26 mouse cellular contexts compared by ENCODE assay signal in the genomic region with DNA sequence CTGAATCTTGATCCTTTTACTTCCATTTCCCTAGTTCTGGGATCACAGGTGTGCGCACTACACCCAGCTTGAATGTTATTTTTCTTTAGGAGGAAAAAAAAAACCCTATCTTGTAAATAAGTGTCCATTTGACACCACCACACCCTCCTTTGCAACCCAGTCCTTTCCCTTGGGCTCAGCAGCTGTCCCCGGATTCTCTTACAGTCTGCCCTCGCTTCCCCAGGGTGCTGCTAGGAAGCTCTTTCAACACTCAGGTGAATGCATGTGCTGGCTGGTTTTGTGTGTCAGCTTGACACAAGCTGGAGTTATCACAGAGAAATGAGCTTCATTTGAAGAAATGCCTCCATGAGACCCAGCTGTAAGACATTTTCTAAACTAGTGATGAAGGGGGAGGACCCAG. TPM values are rescaled to one million over a fixed set of nuclear protein-coding genes. Genes with fewer than 3 reads are reported as not detected.
"Had no signal": no experiment of that assay in that cellular context is flagged by ENCODE, and none has a peak within 500 bp of the region (broad histone marks: within the 10 kb centered on the region; RNA-seq: fewer than 3 reads in every experiment).

No protein-coding gene starts in this region.

- H3K4me1 ChIP-seq: liver, embryonic 15.5 days; stomach, embryonic 15.5 days had no signal

- H3K36me3 ChIP-seq: liver, embryonic 15.5 days; lung, embryonic 15.5 days; midbrain, embryonic 13.5 days; midbrain, embryonic 15.5 days; neural tube, embryonic 13.5 days; neural tube, embryonic 15.5 days; stomach, embryonic 15.5 days had no signal

- H3K4me2 ChIP-seq: liver, embryonic 15.5 days; lung, embryonic 15.5 days; midbrain, embryonic 11.5 days; midbrain, embryonic 13.5 days; midbrain, embryonic 15.5 days; neural tube, embryonic 13.5 days; neural tube, embryonic 15.5 days; stomach, embryonic 15.5 days had no signal

- H3K27me3 ChIP-seq: midbrain, embryonic 13.5 days; midbrain, embryonic 15.5 days; neural tube, embryonic 15.5 days; stomach, embryonic 15.5 days had no signal

- H3K4me3 ChIP-seq: liver, embryonic 15.5 days; lung, embryonic 15.5 days; midbrain, embryonic 13.5 days; midbrain, embryonic 15.5 days; neural tube, embryonic 13.5 days; neural tube, embryonic 15.5 days; stomach, embryonic 15.5 days had no signal

- H3K27ac ChIP-seq: liver, embryonic 15.5 days; lung, embryonic 15.5 days; macrophage; midbrain, embryonic 15.5 days; stomach, embryonic 15.5 days; stomach, postnatal 0 days had no signal

- ATAC-seq: liver, postnatal 0 days; lung, postnatal 0 days had no signal

- DNase-seq: liver, postnatal 0 days; lung, adult 2 months; lung, postnatal 14 days; lung, postnatal 36 days; retina, postnatal 1 day; right cerebral cortex, adult 18-20 months; right cerebral cortex, postnatal 25 days; right cerebral cortex, postnatal 4 days; thymus, adult 2 months; thymus, postnatal 25 days; thymus, postnatal 4 days had no signal

- H3K9me3 ChIP-seq: liver, embryonic 15.5 days; lung, embryonic 15.5 days; megakaryocyte, embryonic 14.5 days; midbrain, embryonic 13.5 days; midbrain, embryonic 15.5 days; neural tube, embryonic 13.5 days; neural tube, embryonic 15.5 days; stomach, embryonic 15.5 days had no signal

- H3K9ac ChIP-seq: liver, embryonic 15.5 days; liver, postnatal 0 days; lung, embryonic 15.5 days; midbrain, embryonic 13.5 days; midbrain, embryonic 15.5 days; neural tube, embryonic 15.5 days; stomach, embryonic 15.5 days had no signal

RNA-seq across cellular contexts. Expression of gene Hsd17b13, which starts 59.0 kb away (rescaled TPM):
- total RNA-seq: midbrain, postnatal 0 days; monocyte, adult 5-6 weeks had no signal
- polyA plus RNA-seq: macrophage; midbrain, embryonic 11.5 days; midbrain, embryonic 13.5 days; neural tube, embryonic 11.5 days; neural tube, embryonic 13.5 days; neural tube, embryonic 15.5 days; thymus, adult 2 months had no signal
